Mouse (Mus musculus): ENCODE results near the gene Myocd. TPM values are rescaled to one million over a fixed set of nuclear protein-coding genes. Genes with fewer than 3 reads are reported as not detected.

Myocd gene
- polyA plus RNA-seq, 1 experiment from 2014 or later: 0.87 TPM

- ATAC-seq (ENCODE audit: insufficient number of reproducible peaks, low FRiP score, low TSS enrichment, low read depth): no peak
- no peak for DNase-seq (ENCODE audit: low spot score)
- no peaks in the 10 kb centered on the region for H3K4me1 ChIP-seq (ENCODE audit: control insufficient read depth, insufficient read depth, low read length)
Observed at GRCm38 (mm10) chr11:65237896-65238295, 31.9 kb downstream of the Myocd start.

GRCm38 (mm10) chr11:65236907-65237306, 32.9 kb downstream of the Myocd start:
- Histone ChIP-seq H3K9me3 (ENCODE audit: control insufficient read depth, low read length) (no peaks in the 10 kb centered on the region), H3K4me1 (ENCODE audit: control insufficient read depth, insufficient read depth, low read length) (no peaks in the 10 kb centered on the region), H3K4me2 (ENCODE audit: low read depth, severe bottlenecking) (no peak overlapping the region), H3K27me3 (ENCODE audit: control insufficient read depth, insufficient read depth, low read length) (no peaks in the 10 kb centered on the region), H3K36me3 (ENCODE audit: control insufficient read depth, insufficient read depth, low read length) (no peaks in the 10 kb centered on the region), H3K4me3 (ENCODE audit: low read depth, low read length) (no peak overlapping the region), H3K9ac (ENCODE audit: low read length) (no peak overlapping the region), H3K27ac (replicated peaks; ENCODE audit: low read depth, low read length) (no peak overlapping the region)
- WGBS: 91% methylated on average over 2 of the region's 2 CpGs
- ATAC-seq (ENCODE audit: insufficient number of reproducible peaks, low FRiP score, low TSS enrichment, low read depth) (no peak), DNase-seq (ENCODE audit: low spot score) (no peak)

More at GRCm38 (mm10) chr11:65237896-65238295, 31.9 kb downstream of the Myocd start:
- 91% methylated on average over 3 of the region's 3 CpGs for WGBS
- Histone ChIP-seq H3K27me3 (ENCODE audit: control insufficient read depth, insufficient read depth, low read length) (no peaks in the 10 kb centered on the region), H3K27ac (replicated peaks; ENCODE audit: low read depth, low read length) (no peak overlapping the region), H3K36me3 (ENCODE audit: control insufficient read depth, insufficient read depth, low read length) (no peaks in the 10 kb centered on the region), H3K4me2 (ENCODE audit: low read depth, severe bottlenecking) (no peak overlapping the region), H3K4me3 (ENCODE audit: low read depth, low read length) (no peak overlapping the region), H3K9ac (ENCODE audit: low read length) (no peak overlapping the region), H3K9me3 (ENCODE audit: control insufficient read depth, low read length) (no peaks in the 10 kb centered on the region)

- Histone ChIP-seq H3K4me2 (ENCODE audit: low read depth, severe bottlenecking) (no peak overlapping the region), H3K27ac (replicated peaks; ENCODE audit: low read depth, low read length) (no peak overlapping the region), H3K4me1 (ENCODE audit: control insufficient read depth, insufficient read depth, low read length) (no peaks in the 10 kb centered on the region), H3K9me3 (ENCODE audit: control insufficient read depth, low read length) (no peaks in the 10 kb centered on the region), H3K27me3 (ENCODE audit: control insufficient read depth, insufficient read depth, low read length) (no peaks in the 10 kb centered on the region), H3K4me3 (ENCODE audit: low read depth, low read length) (no peak overlapping the region), H3K9ac (ENCODE audit: low read length) (no peak overlapping the region), H3K36me3 (ENCODE audit: control insufficient read depth, insufficient read depth, low read length) (no peaks in the 10 kb centered on the region)
- ATAC-seq (ENCODE audit: insufficient number of reproducible peaks, low FRiP score, low TSS enrichment, low read depth) (no peak), DNase-seq (ENCODE audit: low spot score) (no peak)
- 42% methylated on average over 2 of the region's 2 CpGs for WGBS
Observed at GRCm38 (mm10) chr11:65235374-65235773, 34.4 kb downstream of the Myocd start.

- H3K9me3 ChIP-seq (ENCODE audit: control insufficient read depth, low read length): no peaks in the 10 kb centered on the region
- H3K4me1 ChIP-seq (ENCODE audit: control insufficient read depth, insufficient read depth, low read length): no peaks in the 10 kb centered on the region
- H3K4me2 ChIP-seq (ENCODE audit: low read depth, severe bottlenecking): no peak overlapping the region
- DNase-seq (ENCODE audit: low spot score): no peak
- no peak overlapping the region for H3K9ac ChIP-seq (ENCODE audit: low read length)
- 88% methylated on average over 4 of the region's 4 CpGs for WGBS
- H3K4me3 ChIP-seq (ENCODE audit: low read depth, low read length): no peak overlapping the region
- H3K36me3 ChIP-seq (ENCODE audit: control insufficient read depth, insufficient read depth, low read length): no peaks in the 10 kb centered on the region
- no peaks in the 10 kb centered on the region for H3K27me3 ChIP-seq (ENCODE audit: control insufficient read depth, insufficient read depth, low read length)
- no peak overlapping the region for H3K27ac ChIP-seq (replicated peaks; ENCODE audit: low read depth, low read length)
- ATAC-seq (ENCODE audit: insufficient number of reproducible peaks, low FRiP score, low TSS enrichment, low read depth): no peak
Observed at GRCm38 (mm10) chr11:65231771-65232170, 38.0 kb downstream of the Myocd start.

- DNase-seq (ENCODE audit: low spot score): peak; percentile 32
- no peak overlapping the region for H3K4me2 ChIP-seq (ENCODE audit: low read depth, severe bottlenecking)
- WGBS: 40% methylated on average over 10 of the region's 10 CpGs
- H3K9me3 ChIP-seq (ENCODE audit: control insufficient read depth, low read length): no peaks in the 10 kb centered on the region
- no peak overlapping the region for H3K9ac ChIP-seq (ENCODE audit: low read length)
- no peak overlapping the region for H3K4me3 ChIP-seq (ENCODE audit: low read depth, low read length)
- H3K27me3 ChIP-seq (ENCODE audit: control insufficient read depth, insufficient read depth, low read length): no peaks in the 10 kb centered on the region
- H3K27ac ChIP-seq (replicated peaks; ENCODE audit: low read depth, low read length): no peak overlapping the region
- no peaks in the 10 kb centered on the region for H3K4me1 ChIP-seq (ENCODE audit: control insufficient read depth, insufficient read depth, low read length)
- H3K36me3 ChIP-seq (ENCODE audit: control insufficient read depth, insufficient read depth, low read length): no peaks in the 10 kb centered on the region
- ATAC-seq (ENCODE audit: insufficient number of reproducible peaks, low FRiP score, low TSS enrichment, low read depth): no peak
Observed at GRCm38 (mm10) chr11:65226766-65227165, 43.0 kb downstream of the Myocd start.

- WGBS: 75% methylated on average over 9 of the region's 9 CpGs
- Histone ChIP-seq H3K9me3 (ENCODE audit: control insufficient read depth, low read length) (no peaks in the 10 kb centered on the region), H3K9ac (ENCODE audit: low read length) (no peak overlapping the region), H3K4me1 (ENCODE audit: control insufficient read depth, insufficient read depth, low read length) (no peaks in the 10 kb centered on the region), H3K27me3 (ENCODE audit: control insufficient read depth, insufficient read depth, low read length) (no peaks in the 10 kb centered on the region), H3K4me2 (ENCODE audit: low read depth, severe bottlenecking) (no peak overlapping the region), H3K4me3 (ENCODE audit: low read depth, low read length) (no peak overlapping the region), H3K27ac (replicated peaks; ENCODE audit: low read depth, low read length) (no peak overlapping the region), H3K36me3 (ENCODE audit: control insufficient read depth, insufficient read depth, low read length) (no peaks in the 10 kb centered on the region)
- DNase-seq (ENCODE audit: low spot score): no peak
- ATAC-seq (ENCODE audit: insufficient number of reproducible peaks, low FRiP score, low TSS enrichment, low read depth): no peak
Observed at GRCm38 (mm10) chr11:65214954-65215629, 54.7 kb downstream of the Myocd start.

GRCm38 (mm10) chr11:65213806-65214205, 56.0 kb downstream of the Myocd start:
- Histone ChIP-seq H3K27me3 (ENCODE audit: control insufficient read depth, insufficient read depth, low read length) (no peaks in the 10 kb centered on the region), H3K4me1 (ENCODE audit: control insufficient read depth, insufficient read depth, low read length) (no peaks in the 10 kb centered on the region)
- ATAC-seq (ENCODE audit: insufficient number of reproducible peaks, low FRiP score, low TSS enrichment, low read depth): no peak

GRCm38 (mm10) chr11:65211701-65212100, 58.1 kb downstream of the Myocd start:
- no peak overlapping the region for H3K9ac ChIP-seq (ENCODE audit: low read length)
- no peak overlapping the region; the same call in 1 of the 2 replicates for H3K4me2 ChIP-seq (ENCODE audit: low read depth, severe bottlenecking)
- H3K27ac ChIP-seq (replicated peaks; ENCODE audit: low read depth, low read length): no peak overlapping the region
- DNase-seq (ENCODE audit: low spot score) (no peak), ATAC-seq (ENCODE audit: insufficient number of reproducible peaks, low FRiP score, low TSS enrichment, low read depth) (no peak)
- 83% methylated on average over 6 of the region's 6 CpGs for WGBS
- H3K9me3 ChIP-seq (ENCODE audit: control insufficient read depth, low read length): no peaks in the 10 kb centered on the region
- H3K4me3 ChIP-seq (ENCODE audit: low read depth, low read length): no peak overlapping the region
- H3K4me1 ChIP-seq (ENCODE audit: control insufficient read depth, insufficient read depth, low read length): no peaks in the 10 kb centered on the region
- H3K27me3 ChIP-seq (ENCODE audit: control insufficient read depth, insufficient read depth, low read length): no peaks in the 10 kb centered on the region
- no peaks in the 10 kb centered on the region for H3K36me3 ChIP-seq (ENCODE audit: control insufficient read depth, insufficient read depth, low read length)

More at GRCm38 (mm10) chr11:65213806-65214205, 56.0 kb downstream of the Myocd start:
- no peak overlapping the region for H3K4me2 ChIP-seq (ENCODE audit: low read depth, severe bottlenecking)
- H3K27ac ChIP-seq (replicated peaks; ENCODE audit: low read depth, low read length): no peak overlapping the region
- no peak for DNase-seq (ENCODE audit: low spot score)
- no peaks in the 10 kb centered on the region for H3K36me3 ChIP-seq (ENCODE audit: control insufficient read depth, insufficient read depth, low read length)
- WGBS: 93% methylated on average over 2 of the region's 2 CpGs
- no peak overlapping the region for H3K4me3 ChIP-seq (ENCODE audit: low read depth, low read length)
- H3K9ac ChIP-seq (ENCODE audit: low read length): no peak overlapping the region
- H3K9me3 ChIP-seq (ENCODE audit: control insufficient read depth, low read length): no peaks in the 10 kb centered on the region

GRCm38 (mm10) chr11:65209441-65209840, 60.3 kb downstream of the Myocd start:
- H3K4me3 ChIP-seq (ENCODE audit: low read depth, low read length): no peak overlapping the region
- 56% methylated on average over 6 of the region's 6 CpGs for WGBS
- ATAC-seq (ENCODE audit: insufficient number of reproducible peaks, low FRiP score, low TSS enrichment, low read depth) (no peak), DNase-seq (ENCODE audit: low spot score) (no peak)
- no peak overlapping the region for H3K27ac ChIP-seq (replicated peaks; ENCODE audit: low read depth, low read length)
- no peak overlapping the region for H3K9ac ChIP-seq (ENCODE audit: low read length)
- H3K9me3 ChIP-seq (ENCODE audit: control insufficient read depth, low read length): no peaks in the 10 kb centered on the region
- H3K27me3 ChIP-seq (ENCODE audit: control insufficient read depth, insufficient read depth, low read length): no peaks in the 10 kb centered on the region
- no peaks in the 10 kb centered on the region for H3K36me3 ChIP-seq (ENCODE audit: control insufficient read depth, insufficient read depth, low read length)
- H3K4me1 ChIP-seq (ENCODE audit: control insufficient read depth, insufficient read depth, low read length): no peaks in the 10 kb centered on the region
- no peak overlapping the region for H3K4me2 ChIP-seq (ENCODE audit: low read depth, severe bottlenecking)
